Mouse (Mus musculus): ENCODE data around the gene Zfp661.
"Not testable (repeated sequence)": the region's sequence is repeated elsewhere in the genome, so short reads cannot be mapped to it uniquely, and the experiment has no call there.

DNA sequence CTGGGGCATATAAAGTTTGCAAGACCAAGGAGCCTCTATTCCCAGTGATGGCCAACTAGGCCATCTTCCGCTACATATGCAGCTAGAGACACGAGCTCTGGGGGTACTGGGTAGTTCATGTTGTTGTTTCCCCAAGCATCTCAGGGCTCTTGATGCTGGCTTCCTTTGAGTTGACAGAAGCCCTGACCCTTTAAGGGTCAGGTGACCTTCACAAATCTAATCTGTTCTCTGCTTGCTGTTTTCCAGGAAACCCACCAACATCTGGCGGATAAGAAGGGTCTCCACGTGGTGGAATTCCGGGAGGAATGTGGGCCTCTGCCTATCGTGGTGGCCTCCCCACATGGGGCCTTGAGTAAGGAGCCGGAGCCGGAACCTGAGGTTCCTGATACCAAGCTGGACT, 16.5 kb upstream of the Zfp661 start:
- TF ChIP-seq POLR2A (IDR thresholded peaks at IDR 0.05; ENCODE audit: control insufficient read depth, extremely low read depth, insufficient read depth, low read length, poor library complexity); CTCF (IDR thresholded peaks at IDR 0.05; ENCODE audit: borderline replicate concordance, control insufficient read depth, extremely low read depth, insufficient read depth, low read length, poor library complexity): not testable (repeated sequence)
